Mouse (Mus musculus): ENCODE measurements around the gene P4ha3. TPM values are rescaled to one million over a fixed set of nuclear protein-coding genes. Genes with fewer than 3 reads are reported as not detected.

Gene P4ha3
- total RNA-seq (2023) = not detected

DNA sequence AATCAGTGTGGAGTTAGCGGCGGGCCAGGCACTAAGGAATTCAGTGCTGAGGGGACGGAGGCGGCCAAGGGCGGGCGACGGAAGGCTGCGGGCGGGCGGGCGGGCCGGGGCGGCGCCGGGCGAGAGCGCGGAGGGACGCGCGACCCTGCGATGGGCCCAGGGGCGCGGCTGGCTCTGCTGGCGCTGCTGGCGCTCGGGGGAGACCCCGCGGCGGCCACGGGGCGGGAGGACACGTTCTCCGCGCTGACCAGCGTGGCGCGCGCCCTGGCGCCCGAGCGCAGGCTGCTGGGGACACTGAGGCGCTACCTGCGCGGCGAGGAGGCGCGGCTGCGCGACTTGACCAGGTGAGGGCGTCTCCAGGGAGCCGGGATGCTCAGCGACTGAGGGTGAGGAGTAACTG, at the start of gene P4ha3:
Gene P4ha3 (plus strand): TSS at position 138 of the 400 bp plus-strand sequence.

Other genes with a start within 250 kb of the P4ha3 start
- 10 to 100 TPM; 53.8 to 60.8 TPM for gene Pold3, start 164.0 kb upstream of the P4ha3 start, total RNA-seq (2023)
- 1 to 10 TPM; 2.6 to 2.9 TPM for gene Lipt2, start 126.2 kb upstream of the P4ha3 start, total RNA-seq (2023)
- gene Kcne3, start 109.0 kb upstream of the P4ha3 start, total RNA-seq (2023) = 10 to 100 TPM; 16.8 to 24.7 TPM
- 1 to 10 TPM; 8.7 to 9.1 TPM for gene Pgm2l1, start 58.1 kb upstream of the P4ha3 start, total RNA-seq (2023)
- 10 to 100 TPM; 25.1 to 26.4 TPM for gene C2cd3, start 86.7 kb downstream of the P4ha3 start, total RNA-seq (2023)
- gene Ppme1, start 86.8 kb downstream of the P4ha3 start, total RNA-seq (2023) = 10 to 100 TPM; 17.8 to 23.1 TPM
- gene Ucp3, start 187.5 kb downstream of the P4ha3 start, total RNA-seq (2023) = under 1 TPM; 0.29 to 0.44 TPM
- gene Ucp2, start 207.8 kb downstream of the P4ha3 start, total RNA-seq (2023) = 1,000 to 10,000 TPM; 1,485 to 1,491 TPM
- gene Dnajb13, start 229.4 kb downstream of the P4ha3 start, total RNA-seq (2023) = not detected